In the genomic region with DNA sequence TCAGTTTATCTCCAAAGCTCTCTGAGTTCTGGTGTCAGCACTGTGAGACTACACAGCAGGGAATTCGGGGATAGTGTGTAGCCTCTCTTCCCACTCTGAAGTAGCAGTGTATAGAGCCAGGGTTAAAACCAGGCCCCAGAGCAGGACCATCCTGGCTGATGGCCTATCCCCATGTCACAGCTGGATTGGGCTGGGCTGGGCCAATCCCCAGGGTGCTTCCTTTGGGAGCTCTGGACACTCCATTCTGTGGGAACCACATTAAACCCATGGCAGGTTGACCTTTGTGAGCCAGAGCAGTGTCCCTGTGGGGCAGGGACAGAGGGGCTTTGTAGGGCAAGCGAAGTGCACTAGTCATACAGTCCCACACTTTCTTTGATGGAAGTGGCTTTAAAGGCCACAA, we compare ENCODE assay signal across 22 mouse cellular contexts. TPM values are rescaled to one million over a fixed set of nuclear protein-coding genes. Genes with fewer than 3 reads are reported as not detected.
DNase-seq lines count a peak whose midpoint lies in the region; ATAC-seq and TF ChIP-seq lines count a peak whose summit lies in the region.
"Had no signal": no experiment of that assay in that cellular context is flagged by ENCODE, and none has a peak within 500 bp of the region (broad histone marks: within the 10 kb centered on the region; RNA-seq: fewer than 3 reads in every experiment).

No protein-coding gene starts in this region.

- no peaks in the 10 kb centered on the region for H3K9me3 ChIP-seq in embryonic facial prominence, embryonic 13.5 days
- no peaks in the 10 kb centered on the region for H3K9me3 ChIP-seq in embryonic facial prominence, embryonic 10.5 days
- no peaks in the 10 kb centered on the region for H3K9me3 ChIP-seq in kidney, embryonic 15.5 days (replicated peaks)
- H3K9me3 ChIP-seq in intestine, embryonic 14.5 days (ENCODE audit: control insufficient read depth, low read length), result no peaks in the 10 kb centered on the region
- H3K9me3 ChIP-seq: forebrain, embryonic 12.5 days; midbrain, embryonic 15.5 days had no signal

- no peak overlapping the region for H3K4me3 ChIP-seq in embryonic facial prominence, embryonic 13.5 days
- H3K4me3 ChIP-seq in embryonic facial prominence, embryonic 10.5 days, result no peak overlapping the region
- no peak overlapping the region for H3K4me3 ChIP-seq in kidney, embryonic 15.5 days (replicated peaks)
- no peak overlapping the region for H3K4me3 ChIP-seq in intestine, embryonic 14.5 days (ENCODE audit: low read depth, low read length)
- H3K4me3 ChIP-seq in small intestine, adult 2 months (ENCODE audit: low read depth, low read length), result peak overlapping the region; percentile 78
- H3K4me3 ChIP-seq: forebrain, embryonic 12.5 days; midbrain, embryonic 15.5 days had no signal

- TF ChIP-seq POLR2A in small intestine, adult 2 months (IDR thresholded peaks at IDR 0.05; ENCODE audit: low read depth, low read length), result no peak

- WGBS in embryonic facial prominence, embryonic 13.5 days, result 84% methylated on average over 2 of the region's 2 CpGs
- WGBS in embryonic facial prominence, embryonic 10.5 days, result 75% methylated on average over 2 of the region's 2 CpGs
- 84% methylated on average over 2 of the region's 2 CpGs for WGBS in kidney, embryonic 15.5 days
- WGBS in intestine, embryonic 14.5 days, result 88% methylated on average over 2 of the region's 2 CpGs
- WGBS in small intestine, adult 2 months, result 69% methylated on average over 2 of the region's 2 CpGs

- H3K36me3 ChIP-seq in embryonic facial prominence, embryonic 13.5 days, result no peaks in the 10 kb centered on the region
- H3K36me3 ChIP-seq in embryonic facial prominence, embryonic 10.5 days (replicated peaks), result no peaks in the 10 kb centered on the region
- no peaks in the 10 kb centered on the region for H3K36me3 ChIP-seq in kidney, embryonic 15.5 days
- H3K36me3 ChIP-seq in intestine, embryonic 14.5 days (ENCODE audit: control insufficient read depth, insufficient read depth, low read length), result 0 out of 2 replicates have a peak, but pooled peaks cover 2% of the 10 kb centered on the region
- peaks cover 6% of the 10 kb centered on the region for H3K36me3 ChIP-seq in small intestine, adult 2 months (ENCODE audit: control insufficient read depth, insufficient read depth, low read length)
- H3K36me3 ChIP-seq: forebrain, embryonic 12.5 days; midbrain, embryonic 15.5 days had no signal

- no peak for ATAC-seq in embryonic facial prominence, embryonic 13.5 days (ENCODE audit: insufficient number of reproducible peaks, insufficient read depth, low FRiP score, low TSS enrichment, low read depth)
- no peak for ATAC-seq in kidney, embryonic 15.5 days (replicated peaks; ENCODE audit: low FRiP score)
- ATAC-seq in intestine, embryonic 14.5 days (replicated peaks; ENCODE audit: low FRiP score, low TSS enrichment, low read depth), result no peak
- ATAC-seq: liver, postnatal 0 days; midbrain, embryonic 15.5 days had no signal

- no peak for DNase-seq in embryonic facial prominence, embryonic 10.5 days (ENCODE audit: low spot score)
- no peak for DNase-seq in kidney, postnatal 4 days
- no peak for DNase-seq in intestine, embryonic 14.5 days (ENCODE audit: low spot score)
- no peak for DNase-seq in thymus, adult 18-20 months
- no peak for DNase-seq in urinary bladder, postnatal 36 days (ENCODE audit: low spot score in 2 of 2)
- DNase-seq: adrenal gland, adult 2 months; cerebellum, adult 11 months; cerebellum, postnatal 14 days; gastrocnemius, postnatal 10 days; kidney, adult 11 months; liver; liver, postnatal 0 days; lung, postnatal 10 days; retina, postnatal 1 day; thymus, postnatal 36 days had no signal

- H3K27ac ChIP-seq in embryonic facial prominence, embryonic 13.5 days, result no peak overlapping the region
- H3K27ac ChIP-seq in embryonic facial prominence, embryonic 10.5 days (replicated peaks), result no peak overlapping the region
- H3K27ac ChIP-seq in kidney, embryonic 15.5 days, result no peak overlapping the region
- no peak overlapping the region for H3K27ac ChIP-seq in intestine, embryonic 14.5 days (ENCODE audit: low read depth)
- H3K27ac ChIP-seq in small intestine, adult 2 months (ENCODE audit: insufficient read depth, low read depth, low read length), result peak overlapping the region; percentile 19; the same call in 1 of the 2 replicates
- H3K27ac ChIP-seq: forebrain, embryonic 12.5 days; hindbrain, embryonic 14.5 days; midbrain, embryonic 15.5 days had no signal

- H3K4me1 ChIP-seq in embryonic facial prominence, embryonic 13.5 days, result peaks cover 43% of the 10 kb centered on the region
- H3K4me1 ChIP-seq in embryonic facial prominence, embryonic 10.5 days, result peaks cover 31% of the 10 kb centered on the region
- peaks cover 44% of the 10 kb centered on the region for H3K4me1 ChIP-seq in kidney, embryonic 15.5 days
- H3K4me1 ChIP-seq in intestine, embryonic 14.5 days (replicated peaks; ENCODE audit: control insufficient read depth, insufficient read depth, low read length), result peaks cover 14% of the 10 kb centered on the region; the same call in 1 of the 2 replicates
- peaks cover 22% of the 10 kb centered on the region for H3K4me1 ChIP-seq in small intestine, adult 2 months (ENCODE audit: control insufficient read depth, insufficient read depth, insufficient read length, low read length)

- H3K27me3 ChIP-seq in embryonic facial prominence, embryonic 13.5 days, result no peaks in the 10 kb centered on the region
- peaks cover 43% of the 10 kb centered on the region for H3K27me3 ChIP-seq in embryonic facial prominence, embryonic 10.5 days (replicated peaks; ENCODE audit: low read depth, poor library complexity, severe bottlenecking)
- peaks cover 8% of the 10 kb centered on the region; the same call in 1 of the 2 replicates for H3K27me3 ChIP-seq in kidney, embryonic 15.5 days
- no peaks in the 10 kb centered on the region for H3K27me3 ChIP-seq in intestine, embryonic 14.5 days (replicated peaks; ENCODE audit: control insufficient read depth, insufficient read depth, low read length)
- H3K27me3 ChIP-seq in small intestine, adult 2 months (ENCODE audit: control insufficient read depth, insufficient read depth, low read length), result no peaks in the 10 kb centered on the region

- H3K4me2 ChIP-seq in embryonic facial prominence, embryonic 13.5 days, result peak overlapping the region; percentile 84; the same call in 1 of the 2 replicates
- H3K4me2 ChIP-seq in kidney, embryonic 15.5 days, result peak overlapping the region; percentile 62
- H3K4me2 ChIP-seq in intestine, embryonic 14.5 days (ENCODE audit: low read length), result peak overlapping the region; percentile 20
- H3K4me2 ChIP-seq: forebrain, embryonic 12.5 days; heart, embryonic 11.5 days; hindbrain, embryonic 14.5 days; midbrain, embryonic 15.5 days had no signal

- no peak overlapping the region for H3K9ac ChIP-seq in embryonic facial prominence, embryonic 13.5 days
- H3K9ac ChIP-seq in kidney, embryonic 15.5 days, result no peak overlapping the region
- H3K9ac ChIP-seq in intestine, embryonic 14.5 days (ENCODE audit: low read length), result no peak overlapping the region
- H3K9ac ChIP-seq: forebrain, embryonic 12.5 days; hindbrain, embryonic 14.5 days; liver, postnatal 0 days; midbrain, embryonic 15.5 days had no signal

- no peak for TF ChIP-seq CTCF in small intestine, adult 2 months (IDR thresholded peaks at IDR 0.05; ENCODE audit: extremely low read depth, insufficient read length, insufficient replicate concordance, low read depth, low read length)

RNA-seq across cellular contexts. Expression of a gene that starts 14.5 kb away (rescaled TPM):
- 10.0 and 26.8 TPM in 2 replicates for polyA plus RNA-seq in embryonic facial prominence, embryonic 13.5 days (2015; fragmentation: Nextera tagmentation; extraction: Ambion mirVana)
- polyA plus RNA-seq in embryonic facial prominence, embryonic 10.5 days (2016; fragmentation: Nextera tagmentation; extraction: Ambion mirVana), result 5.4 and 6.9 TPM in 2 replicates
- 72.4 and 81.7 TPM in 2 replicates for polyA plus RNA-seq in kidney, embryonic 15.5 days (2015; fragmentation: Nextera tagmentation; extraction: Ambion mirVana)
- polyA plus RNA-seq in intestine, embryonic 14.5 days (2014; fragmentation: Nextera tagmentation; extraction: Ambion mirVana), result 88.2 and 94.9 TPM in 2 replicates
- 1,432 and 7,549 TPM in 2 replicates for polyA plus RNA-seq in small intestine, adult 2 months (2012; rRNA removed)

RNA-seq across cellular contexts. Expression of a gene that starts 35.8 kb away (rescaled TPM):
- polyA plus RNA-seq in embryonic facial prominence, embryonic 13.5 days (2015; fragmentation: Nextera tagmentation; extraction: Ambion mirVana), result 0.10 and 0.56 TPM in 2 replicates
- 0.34 and 0.36 TPM in 2 replicates for polyA plus RNA-seq in embryonic facial prominence, embryonic 10.5 days (2016; fragmentation: Nextera tagmentation; extraction: Ambion mirVana)
- 0.82 and 1.5 TPM in 2 replicates for polyA plus RNA-seq in kidney, embryonic 15.5 days (2015; fragmentation: Nextera tagmentation; extraction: Ambion mirVana)
- polyA plus RNA-seq in intestine, embryonic 14.5 days (2014; fragmentation: Nextera tagmentation; extraction: Ambion mirVana), result 1.1 and 1.5 TPM in 2 replicates
- polyA plus RNA-seq in small intestine, adult 2 months (2012; rRNA removed), result 0.33 TPM in 2 replicates

RNA-seq across cellular contexts. Expression of a gene that starts 52.8 kb away (rescaled TPM):
- not detected in 2 replicates for polyA plus RNA-seq in embryonic facial prominence, embryonic 13.5 days (2015; fragmentation: Nextera tagmentation; extraction: Ambion mirVana)
- polyA plus RNA-seq in embryonic facial prominence, embryonic 10.5 days (2016; fragmentation: Nextera tagmentation; extraction: Ambion mirVana), result 0.11 TPM in 1 of 2 replicates, not detected in the other
- not detected in 2 replicates for polyA plus RNA-seq in kidney, embryonic 15.5 days (2015; fragmentation: Nextera tagmentation; extraction: Ambion mirVana)
- 0.13 and 0.19 TPM in 2 replicates for polyA plus RNA-seq in intestine, embryonic 14.5 days (2014; fragmentation: Nextera tagmentation; extraction: Ambion mirVana)
- 0.28 and 1.2 TPM in 2 replicates for polyA plus RNA-seq in small intestine, adult 2 months (2012; rRNA removed)
- polyA plus RNA-seq: adrenal gland, adult 2 months; forebrain, embryonic 12.5 days; heart, embryonic 11.5 days; hindbrain, embryonic 14.5 days; liver, postnatal 0 days; midbrain, embryonic 15.5 days had no signal

Comparison
In these comparisons a context has a peak if more than half of its experiments do, and no peak if none do; other contexts are left out.
1. H3K4me2 ChIP-seq: peak in every context shown above with its lines; median percentile 84 in embryonic facial prominence, embryonic 13.5 days; 62 in kidney, embryonic 15.5 days; 20 in intestine, embryonic 14.5 days.
2. RNA of a gene that starts 14.5 kb away (polyA plus RNA-seq): 1,432 to 7,549 TPM in small intestine, adult 2 months; 88.2 to 94.9 TPM in intestine, embryonic 14.5 days, 72.4 to 81.7 TPM in kidney, embryonic 15.5 days, 10.0 to 26.8 TPM in embryonic facial prominence, embryonic 13.5 days and 5.4 to 6.9 TPM in embryonic facial prominence, embryonic 10.5 days; every median in the first group is over 10 times any median in the second.